In genomic region chr5:35889641-35890040, GRCm38 (mm10) we compare ENCODE assay signal across 19 mouse cellular contexts. TPM values are rescaled to one million over a fixed set of nuclear protein-coding genes. Genes with fewer than 3 reads are reported as not detected.
DNase-seq lines count a peak whose midpoint lies in the region; ATAC-seq lines count a peak whose summit lies in the region.
"Had no signal": no experiment of that assay in that cellular context is flagged by ENCODE, and none has a peak within 500 bp of the region (broad histone marks: within the 10 kb centered on the region; RNA-seq: fewer than 3 reads in every experiment).

No protein-coding gene starts in this region.

- H3K4me2 ChIP-seq in forebrain, embryonic 14.5 days (ENCODE audit: low read length), result no peak overlapping the region
- no peak overlapping the region for H3K4me2 ChIP-seq in forebrain, embryonic 16.5 days (ENCODE audit: low read length)
- no peak overlapping the region for H3K4me2 ChIP-seq in embryonic facial prominence, embryonic 14.5 days (ENCODE audit: low read depth, low read length)
- H3K4me2 ChIP-seq: embryonic facial prominence, embryonic 13.5 days; forebrain, embryonic 15.5 days; heart, embryonic 13.5 days; hindbrain, embryonic 12.5 days; hindbrain, embryonic 15.5 days had no signal

- no peak overlapping the region for H3K9ac ChIP-seq in forebrain, embryonic 14.5 days (ENCODE audit: low read length)
- H3K9ac ChIP-seq in forebrain, embryonic 16.5 days (replicated peaks; ENCODE audit: low read depth, low read length), result no peak overlapping the region
- H3K9ac ChIP-seq in embryonic facial prominence, embryonic 14.5 days (ENCODE audit: low read depth, low read length), result no peak overlapping the region
- H3K9ac ChIP-seq: embryonic facial prominence, embryonic 13.5 days; forebrain, embryonic 15.5 days; heart, embryonic 13.5 days; hindbrain, embryonic 12.5 days; hindbrain, embryonic 15.5 days had no signal

- DNase-seq in forebrain, embryonic 14.5 days (ENCODE audit: low spot score), result peak; percentile 25
- peak; percentile 70 for DNase-seq in Muller cell, postnatal 12 days (ENCODE audit: inconsistent ontology term)
- peak; percentile 70 for DNase-seq in embryonic facial prominence, embryonic 14.5 days (ENCODE audit: low spot score)
- DNase-seq in heart, postnatal 10 days, result no peak
- no peak for DNase-seq in spleen, postnatal 36 days (ENCODE audit: low spot score in 2 of 2)
- DNase-seq: adrenal gland, adult 2 months; cerebellum, adult 11-12 months; cerebellum, adult 8-10 months; gastrocnemius, postnatal 10 days; gastrocnemius, postnatal 36 days; heart, adult 2 months had no signal

- H3K27me3 ChIP-seq in forebrain, embryonic 14.5 days (replicated peaks; ENCODE audit: control insufficient read depth, insufficient read depth, low read length), result no peaks in the 10 kb centered on the region; the same call in 1 of the 2 replicates
- H3K27me3 ChIP-seq in forebrain, embryonic 16.5 days (replicated peaks; ENCODE audit: control insufficient read depth, insufficient read depth, low read length), result no peaks in the 10 kb centered on the region
- no peaks in the 10 kb centered on the region for H3K27me3 ChIP-seq in embryonic facial prominence, embryonic 14.5 days (replicated peaks; ENCODE audit: control insufficient read depth, insufficient read depth, low read length)
- H3K27me3 ChIP-seq: forebrain, embryonic 15.5 days; hindbrain, embryonic 15.5 days had no signal

- 3% methylated on average over 2 of the region's 2 CpGs for WGBS in forebrain, embryonic 14.5 days
- 13% methylated on average over 2 of the region's 2 CpGs for WGBS in forebrain, embryonic 16.5 days
- 43% methylated on average over 2 of the region's 2 CpGs for WGBS in embryonic facial prominence, embryonic 14.5 days

- intact Hi-C loops in heart, postnatal 10 days (cut with DNase I), result loop anchor here (1.0 to 10.0 kb wide), 2 partner anchors 83 to 505 kb away; partner anchors contain the start of gene Sorcs2

- no peak overlapping the region for H3K4me3 ChIP-seq in forebrain, embryonic 14.5 days (ENCODE audit: low read depth, low read length)
- H3K4me3 ChIP-seq in forebrain, embryonic 16.5 days (replicated peaks; ENCODE audit: low read length), result no peak overlapping the region
- no peak overlapping the region for H3K4me3 ChIP-seq in embryonic facial prominence, embryonic 14.5 days (ENCODE audit: low read depth, low read length)
- H3K4me3 ChIP-seq: embryonic facial prominence, embryonic 13.5 days; forebrain, embryonic 15.5 days; heart, adult 2 months; heart, embryonic 10.5 days; heart, embryonic 13.5 days; hindbrain, embryonic 12.5 days; hindbrain, embryonic 15.5 days had no signal

- H3K36me3 ChIP-seq in forebrain, embryonic 14.5 days (ENCODE audit: control insufficient read depth, insufficient read depth, low read length), result no peaks in the 10 kb centered on the region
- no peaks in the 10 kb centered on the region for H3K36me3 ChIP-seq in forebrain, embryonic 16.5 days (ENCODE audit: control insufficient read depth, insufficient read depth)
- H3K36me3 ChIP-seq in embryonic facial prominence, embryonic 14.5 days (ENCODE audit: control insufficient read depth, insufficient read depth, low read length), result no peaks in the 10 kb centered on the region
- H3K36me3 ChIP-seq: embryonic facial prominence, embryonic 13.5 days; forebrain, embryonic 15.5 days; heart, embryonic 10.5 days; heart, embryonic 13.5 days; hindbrain, embryonic 12.5 days; hindbrain, embryonic 15.5 days had no signal

- no peaks in the 10 kb centered on the region for H3K9me3 ChIP-seq in forebrain, embryonic 14.5 days (replicated peaks; ENCODE audit: control insufficient read depth, low read length)
- no peaks in the 10 kb centered on the region for H3K9me3 ChIP-seq in forebrain, embryonic 16.5 days (ENCODE audit: control insufficient read depth, low read length)
- H3K9me3 ChIP-seq in embryonic facial prominence, embryonic 14.5 days (ENCODE audit: control insufficient read depth, low read length), result no peaks in the 10 kb centered on the region
- H3K9me3 ChIP-seq: embryonic facial prominence, embryonic 13.5 days; forebrain, embryonic 15.5 days; heart, embryonic 10.5 days; heart, embryonic 13.5 days; hindbrain, embryonic 12.5 days; hindbrain, embryonic 15.5 days had no signal

- ATAC-seq in forebrain, embryonic 14.5 days, result no peak
- no peak for ATAC-seq in forebrain, embryonic 16.5 days
- no peak for ATAC-seq in embryonic facial prominence, embryonic 14.5 days (ENCODE audit: low read depth)
- ATAC-seq: forebrain, embryonic 15.5 days; intestine, postnatal 0 days had no signal

- H3K27ac ChIP-seq in forebrain, embryonic 14.5 days (ENCODE audit: low read depth, low read length), result no peak overlapping the region
- no peak overlapping the region for H3K27ac ChIP-seq in forebrain, embryonic 16.5 days (ENCODE audit: low read length)
- no peak overlapping the region for H3K27ac ChIP-seq in embryonic facial prominence, embryonic 14.5 days (replicated peaks; ENCODE audit: low read depth, low read length)
- H3K27ac ChIP-seq: embryonic facial prominence, embryonic 13.5 days; forebrain, embryonic 15.5 days; heart, adult 2 months; heart, embryonic 10.5 days; heart, embryonic 13.5 days; hindbrain, embryonic 12.5 days; hindbrain, embryonic 15.5 days had no signal

- peaks cover 4% of the 10 kb centered on the region; the same call in 1 of the 2 replicates for H3K4me1 ChIP-seq in forebrain, embryonic 14.5 days (ENCODE audit: control insufficient read depth, insufficient read depth, low read length)
- peaks cover 10% of the 10 kb centered on the region for H3K4me1 ChIP-seq in forebrain, embryonic 16.5 days (replicated peaks; ENCODE audit: control insufficient read depth, insufficient read depth, low read length)
- 0 out of 2 replicates have a peak, but pooled peaks cover 5% of the 10 kb centered on the region for H3K4me1 ChIP-seq in embryonic facial prominence, embryonic 14.5 days (ENCODE audit: control insufficient read depth, insufficient read depth, low read length)

RNA-seq across cellular contexts. Expression of gene Afap1, which starts 3.5 kb away (rescaled TPM):
- 36.9 and 45.8 TPM in 2 replicates for polyA plus RNA-seq in forebrain, embryonic 14.5 days (2014; fragmentation: Nextera tagmentation; extraction: Ambion mirVana)
- polyA plus RNA-seq in forebrain, embryonic 16.5 days (2015; fragmentation: Nextera tagmentation; extraction: Ambion mirVana), result 64.1 and 64.7 TPM in 2 replicates
- 24.7 and 28.0 TPM in 2 replicates for polyA plus RNA-seq in embryonic facial prominence, embryonic 14.5 days (2014; fragmentation: Nextera tagmentation; extraction: Ambion mirVana)
- 10 to 100 TPM; 37.9 to 42.9 TPM for total RNA-seq in heart, postnatal 10 days (2021)

Comparison
In these comparisons a context has a peak if more than half of its experiments do, and no peak if none do; other contexts are left out.
1. DNase-seq: peak in forebrain, embryonic 14.5 days (single experiment), Muller cell, postnatal 12 days (single experiment) and embryonic facial prominence, embryonic 14.5 days (single experiment); none in heart, postnatal 10 days (0 of 2) and spleen, postnatal 36 days (0 of 2).